Mouse (Mus musculus) C2C12 (cell line): Measurements from ENCODE around the gene Pkig.

Source experiments
- CEBPB ChIP-seq: IDR thresholded peaks from one replicate; pipeline ENCODE4 v1.6.1; 2011; ENCODE audit warnings: low read depth, mild to moderate bottlenecking, control low read depth, moderate library complexity
- CTCF ChIP-seq: IDR thresholded peaks from one replicate; pipeline ENCODE4 v1.5.1; 2011; ENCODE audit not compliant: control insufficient read depth, insufficient read depth, insufficient read length
- MAX ChIP-seq: IDR thresholded peaks from one replicate; pipeline ENCODE4 v1.6.1; 2011; ENCODE audit warnings: mild to moderate bottlenecking, control low read depth
- USF1 ChIP-seq: IDR thresholded peaks from one replicate; pipeline ENCODE4 v1.6.1; 2011; ENCODE audit warnings: low read depth, mild to moderate bottlenecking, control low read depth, moderate library complexity

- no peak for TF ChIP-seq CTCF
- no peak for TF ChIP-seq USF1
- TF ChIP-seq MAX: no peak
- TF ChIP-seq CEBPB: no peak
Measured at GRCm38 (mm10) chr2:163696763-163697162, 38.6 kb downstream of the Pkig start.
